In the genomic region with DNA sequence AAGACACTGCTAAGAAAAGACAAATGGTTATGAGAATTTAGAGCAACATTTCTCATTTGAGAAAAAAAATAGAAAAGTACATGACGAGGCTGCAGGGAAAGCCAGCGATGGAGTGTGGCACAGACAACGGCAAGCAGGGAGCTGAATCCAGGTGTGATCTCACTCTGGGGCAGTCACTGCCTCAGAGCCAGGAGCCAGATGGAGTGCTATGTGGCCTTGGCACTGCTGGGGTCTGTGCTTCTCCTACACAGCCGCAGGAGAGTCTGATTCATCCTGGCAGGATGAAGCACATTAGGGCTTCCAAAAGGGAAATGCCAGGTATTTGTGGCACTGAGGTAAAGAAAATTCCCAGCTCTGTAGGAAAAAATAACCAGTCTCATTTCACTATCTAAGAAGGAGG, we compare ENCODE assay signal across 16 mouse cellular contexts. TPM values are rescaled to one million over a fixed set of nuclear protein-coding genes. Genes with fewer than 3 reads are reported as not detected.
DNase-seq lines count a peak whose midpoint lies in the region; ATAC-seq lines count a peak whose summit lies in the region.
"Had no signal": no experiment of that assay in that cellular context is flagged by ENCODE, and none has a peak within 500 bp of the region (broad histone marks: within the 10 kb centered on the region; RNA-seq: fewer than 3 reads in every experiment).

No protein-coding gene starts in this region.

- H3K4me3 ChIP-seq in midbrain, embryonic 10.5 days, result no peak overlapping the region
- H3K4me3 ChIP-seq in midbrain, embryonic 13.5 days (replicated peaks), result no peak overlapping the region
- H3K4me3 ChIP-seq: embryonic facial prominence, embryonic 13.5 days; limb, embryonic 10.5 days had no signal

- 90% methylated on average over 4 of the region's 4 CpGs for WGBS in midbrain, embryonic 10.5 days
- WGBS in midbrain, embryonic 13.5 days, result 91% methylated on average over 4 of the region's 4 CpGs

- H3K9ac ChIP-seq in midbrain, embryonic 13.5 days (replicated peaks), result no peak overlapping the region
- H3K9ac ChIP-seq: embryonic facial prominence, embryonic 13.5 days had no signal

- no peaks in the 10 kb centered on the region for H3K27me3 ChIP-seq in midbrain, embryonic 10.5 days (ENCODE audit: low read depth, poor library complexity, severe bottlenecking)
- no peaks in the 10 kb centered on the region for H3K27me3 ChIP-seq in midbrain, embryonic 13.5 days
- H3K27me3 ChIP-seq: embryonic facial prominence, embryonic 13.5 days had no signal

- no peaks in the 10 kb centered on the region for H3K9me3 ChIP-seq in midbrain, embryonic 10.5 days (replicated peaks)
- no peaks in the 10 kb centered on the region for H3K9me3 ChIP-seq in midbrain, embryonic 13.5 days
- H3K9me3 ChIP-seq: embryonic facial prominence, embryonic 13.5 days; G1E; limb, embryonic 10.5 days had no signal

- peaks cover 11% of the 10 kb centered on the region; the same call in 1 of the 2 replicates for H3K36me3 ChIP-seq in midbrain, embryonic 10.5 days
- H3K36me3 ChIP-seq in midbrain, embryonic 13.5 days, result peaks cover 53% of the 10 kb centered on the region
- H3K36me3 ChIP-seq: embryonic facial prominence, embryonic 13.5 days; G1E; limb, embryonic 10.5 days had no signal

- no peaks in the 10 kb centered on the region for H3K4me1 ChIP-seq in midbrain, embryonic 10.5 days
- no peaks in the 10 kb centered on the region for H3K4me1 ChIP-seq in midbrain, embryonic 13.5 days (replicated peaks)
- H3K4me1 ChIP-seq: embryonic facial prominence, embryonic 13.5 days; limb, embryonic 10.5 days had no signal

- DNase-seq in frontal cortex, postnatal 10 days (ENCODE audit: low spot score in 2 of 2), result no peak
- peak; percentile 9 for DNase-seq in midbrain, embryonic 10.5 days (ENCODE audit: low spot score)
- DNase-seq in frontal cortex, postnatal 36 days (ENCODE audit: low spot score in 2 of 2), result peak; percentile 45 to 69
- no peak for DNase-seq in adrenal gland, postnatal 4 days (ENCODE audit: low spot score in 2 of 2)
- DNase-seq in kidney, adult 9 months, result no peak
- DNase-seq: B cell, adult 2 months; kidney, adult 8-10 months; thymus, adult 2 months had no signal

- H3K27ac ChIP-seq in midbrain, embryonic 10.5 days (replicated peaks), result no peak overlapping the region
- no peak overlapping the region for H3K27ac ChIP-seq in midbrain, embryonic 13.5 days
- H3K27ac ChIP-seq: embryonic facial prominence, embryonic 13.5 days; limb, embryonic 10.5 days; macrophage had no signal

- ATAC-seq in frontal cortex, adult (ENCODE audit: low TSS enrichment), result peak; percentile 92
- no peak for ATAC-seq in midbrain, embryonic 13.5 days
- ATAC-seq in megakaryocyte, adult 5-6 weeks (ENCODE audit: poor library complexity, severe bottlenecking), result no peak

- H3K4me2 ChIP-seq in midbrain, embryonic 13.5 days (replicated peaks), result no peak overlapping the region
- H3K4me2 ChIP-seq: embryonic facial prominence, embryonic 13.5 days had no signal

RNA-seq across cellular contexts. Expression of a gene that starts 45.5 kb away (rescaled TPM):
- 1.6 and 2.5 TPM in 2 replicates for polyA plus RNA-seq in midbrain, embryonic 10.5 days (2016; fragmentation: Nextera tagmentation; extraction: Ambion mirVana)
- polyA plus RNA-seq in midbrain, embryonic 13.5 days (2015; fragmentation: Nextera tagmentation; extraction: Ambion mirVana), result 8.1 and 8.7 TPM in 2 replicates
- total RNA-seq in adrenal gland, postnatal 4 days (2021), result 10 to 100 TPM in 1 of 2 experiments, 1 to 10 TPM in 1; 5.6 to 10.1 TPM
- 0.02 TPM in 1 of 2 replicates, not detected in the other for total RNA-seq in megakaryocyte, adult 5-6 weeks (2015)
- not detected in 2 replicates for total RNA-seq in megakaryocyte, adult 5-6 weeks (2017)
- total RNA-seq: monocyte, adult 5-6 weeks had no signal
- polyA plus RNA-seq: G1E had no signal

Comparison
In these comparisons a context has a peak if more than half of its experiments do, and no peak if none do; other contexts are left out.
1. DNase-seq: peak in midbrain, embryonic 10.5 days (single experiment) and frontal cortex, postnatal 36 days (2 of 2); none in frontal cortex, postnatal 10 days (0 of 2), adrenal gland, postnatal 4 days (0 of 2) and kidney, adult 9 months (single experiment).
2. RNA of a gene that starts 45.5 kb away (total RNA-seq): 5.6 to 10.1 TPM in adrenal gland, postnatal 4 days; 0.02 TPM in megakaryocyte, adult 5-6 weeks; every median in the first group is over 4 times any median in the second.